Mouse (Mus musculus) ES-Bruce4 (cell line): ENCODE data around the gene Gpc6. TPM values are rescaled to one million over a fixed set of nuclear protein-coding genes. Genes with fewer than 3 reads are reported as not detected.

Experiments used
- H3K27ac ChIP-seq: 2 replicates; pipeline ENCODE4 v1.5.1; 2012; ENCODE audit warnings: low read length, inconsistent platforms; ENCODE audit not compliant: insufficient read depth
- H3K27me3 ChIP-seq: 2 replicates; pipeline ENCODE4 v1.6.1; 2012; ENCODE audit warnings: mild to moderate bottlenecking, low read length, inconsistent platforms; ENCODE audit not compliant: control insufficient read depth, poor library complexity, insufficient read depth, severe bottlenecking
- H3K36me3 ChIP-seq: 2 replicates; pipeline ENCODE4 v1.6.1; 2012; ENCODE audit warnings: inconsistent platforms, mild to moderate bottlenecking, low read length, moderate library complexity; ENCODE audit not compliant: control insufficient read depth, poor library complexity, insufficient read depth, severe bottlenecking
- H3K4me1 ChIP-seq: one replicate; pipeline ENCODE4 v1.8.1; 2011; ENCODE audit warnings: low read length; ENCODE audit not compliant: control insufficient read depth, insufficient read depth
- H3K4me3 ChIP-seq: 2 replicates; pipeline ENCODE4 v1.5.1; 2011; ENCODE audit warnings: low read depth, mild to moderate bottlenecking, low read length
- H3K9ac ChIP-seq: 2 replicates; pipeline ENCODE4 v1.6.1; 2012; ENCODE audit warnings: low read depth, mild to moderate bottlenecking, inconsistent platforms; ENCODE audit not compliant: poor library complexity, severe bottlenecking
- H3K9me3 ChIP-seq: replicated peaks from 2 replicates; pipeline ENCODE4 v1.6.1; 2012; ENCODE audit warnings: mild to moderate bottlenecking, low read length, inconsistent platforms; ENCODE audit not compliant: control insufficient read depth, poor library complexity, insufficient read depth, severe bottlenecking
- CTCF ChIP-seq: IDR thresholded peaks from one replicate; pipeline ENCODE4 v1.8.1; 2011; ENCODE audit warnings: low read depth, low read length
- EP300 ChIP-seq: IDR thresholded peaks from 2 replicates; pipeline ENCODE4 v1.6.1; 2011; ENCODE audit warnings: low read depth, low read length; ENCODE audit not compliant: insufficient read depth
- POLR2A ChIP-seq: IDR thresholded peaks from one replicate; pipeline ENCODE4 v1.8.1; 2011; ENCODE audit warnings: low read length; ENCODE audit not compliant: insufficient read depth
- polyA plus RNA-seq: library from polyadenylated mRNA; stranded (reverse); fragments of >200 nt; gene quantifications from 2 replicates; pipeline ENCODE4 v1.2.4, GENCODE M21; 2011; ENCODE audit warnings: low read depth; ENCODE audit not compliant: missing spikeins, insufficient read depth, insufficient read length

The Gpc6 gene
- polyA plus RNA-seq, 1 experiment, result 4.7 TPM

GRCm38 (mm10) chr14:116928796-116929529 lies 3.8 kb downstream of the Gpc6 start:
- Histone ChIP-seq H3K27ac (no peak overlapping the region), H3K4me3 (no peak overlapping the region), H3K9ac (no peak overlapping the region), H3K27me3 (peaks cover 1% of the 10 kb centered on the region), H3K36me3 (no peaks in the 10 kb centered on the region), H3K4me1 (peaks cover 2% of the 10 kb centered on the region), H3K9me3 (no peaks in the 10 kb centered on the region)
- TF ChIP-seq EP300 (no peak), CTCF (no peak), POLR2A (no peak)

- Histone ChIP-seq H3K4me1 (peaks cover 4% of the 10 kb centered on the region), H3K9ac (no peak overlapping the region), H3K9me3 (no peaks in the 10 kb centered on the region), H3K27ac (0 out of 2 replicates have a peak overlapping the region, but pooled peaks have one; percentile 15), H3K36me3 (no peaks in the 10 kb centered on the region), H3K4me3 (no peak overlapping the region), H3K27me3 (no peaks in the 10 kb centered on the region)
- TF ChIP-seq EP300 (no peak), CTCF (no peak), POLR2A (no peak)
These were observed 8.7 kb downstream of the Gpc6 start for GRCm38 (mm10) chr14:116933825-116934224.

GRCm38 (mm10) chr14:116937910-116938560 lies 12.9 kb downstream of the Gpc6 start:
- Histone ChIP-seq H3K4me3 (no peak overlapping the region), H3K27me3 (no peaks in the 10 kb centered on the region), H3K9ac (no peak overlapping the region), H3K9me3 (no peaks in the 10 kb centered on the region), H3K4me1 (peaks cover 4% of the 10 kb centered on the region), H3K36me3 (no peaks in the 10 kb centered on the region), H3K27ac (no peak overlapping the region)
- peak; percentile 13 for TF ChIP-seq CTCF
- TF ChIP-seq POLR2A, result no peak
- no peak for TF ChIP-seq EP300

GRCm38 (mm10) chr14:116938735-116939134 lies 13.6 kb downstream of the Gpc6 start:
- Histone ChIP-seq H3K9ac (no peak overlapping the region), H3K4me1 (peaks cover 4% of the 10 kb centered on the region), H3K27me3 (no peaks in the 10 kb centered on the region), H3K4me3 (no peak overlapping the region), H3K36me3 (no peaks in the 10 kb centered on the region), H3K9me3 (no peaks in the 10 kb centered on the region), H3K27ac (no peak overlapping the region)
- TF ChIP-seq CTCF (no peak), POLR2A (no peak), EP300 (no peak)

GRCm38 (mm10) chr14:116939561-116939960 lies 14.4 kb downstream of the Gpc6 start:
- Histone ChIP-seq H3K27ac (no peak overlapping the region), H3K9ac (no peak overlapping the region), H3K36me3 (no peaks in the 10 kb centered on the region), H3K27me3 (no peaks in the 10 kb centered on the region), H3K4me1 (no peaks in the 10 kb centered on the region), H3K9me3 (no peaks in the 10 kb centered on the region), H3K4me3 (no peak overlapping the region)
- TF ChIP-seq EP300 (no peak), CTCF (no peak), POLR2A (no peak)

- no peaks in the 10 kb centered on the region for H3K27me3 ChIP-seq
- TF ChIP-seq CTCF (no peak), EP300 (no peak), POLR2A (no peak)
- no peaks in the 10 kb centered on the region for H3K4me1 ChIP-seq
- no peaks in the 10 kb centered on the region for H3K9me3 ChIP-seq
- H3K4me3 ChIP-seq, result no peak overlapping the region
- H3K36me3 ChIP-seq, result no peaks in the 10 kb centered on the region
- no peak overlapping the region for H3K27ac ChIP-seq
- no peak overlapping the region for H3K9ac ChIP-seq
These were observed 16.7 kb downstream of the Gpc6 start for GRCm38 (mm10) chr14:116941772-116942171.
